15 mouse cellular contexts compared by ENCODE assay signal in the genomic region with DNA sequence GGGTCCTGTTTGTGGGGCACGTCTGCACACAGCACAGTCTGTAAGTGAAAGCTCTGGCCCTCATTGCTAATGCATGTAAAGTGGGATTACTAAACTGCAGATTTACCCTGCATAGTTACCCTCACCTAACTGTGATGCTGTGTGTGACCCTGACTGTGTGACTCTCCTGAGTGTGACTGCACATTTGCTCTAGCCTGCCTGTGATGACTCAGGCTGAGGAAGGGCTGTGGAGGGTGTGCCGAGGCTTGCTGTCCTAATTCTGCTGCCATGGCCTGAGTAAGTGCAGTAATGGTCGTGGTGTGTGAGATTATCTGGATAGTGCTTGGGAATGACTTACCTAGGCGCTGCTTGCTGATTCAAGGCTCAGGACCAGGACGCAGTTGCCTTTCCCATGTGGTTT. TPM values are rescaled to one million over a fixed set of nuclear protein-coding genes. Genes with fewer than 3 reads are reported as not detected.
DNase-seq lines count a peak whose midpoint lies in the region.
"Had no signal": no experiment of that assay in that cellular context is flagged by ENCODE, and none has a peak within 500 bp of the region (broad histone marks: within the 10 kb centered on the region; RNA-seq: fewer than 3 reads in every experiment).

No protein-coding gene starts in this region.

- peak; percentile 38 to 70 for DNase-seq in adrenal gland, adult (ENCODE audit: inconsistent age in 2 of 2, low spot score in 1 of 2)
- DNase-seq in adrenal gland, adult 18-20 months (ENCODE audit: low spot score in 2 of 2): no peak
- DNase-seq in 3T3-L1 (ENCODE audit: low read depth, low spot score): peak; percentile 16
- DNase-seq in adrenal gland, postnatal 10 days: peak; percentile 10
- peak; percentile 35 for DNase-seq in brain, adult 2 months (ENCODE audit: low read depth, low spot score)
- DNase-seq in right cerebral cortex, postnatal 36 days (ENCODE audit: low spot score in 2 of 2): no peak
- DNase-seq in cerebellum, postnatal 4 days (ENCODE audit: low spot score in 2 of 2): no peak
- DNase-seq: cerebellum, adult 11-12 months; cerebellum, adult 9-10 months; cerebellum, postnatal 25 days; gastrocnemius, postnatal 36 days; heart, adult 11 months; heart, postnatal 14 days; kidney, adult 11 months had no signal

RNA-seq across cellular contexts. Expression of a gene that starts 52.2 kb away (rescaled TPM):
- 1 to 10 TPM in 1 of 2 experiments, under 1 TPM in 1; 0.89 to 2.6 TPM for total RNA-seq in adrenal gland, adult 18-20 months (2021)
- 1 to 10 TPM; 1.6 to 1.9 TPM for total RNA-seq in adrenal gland, postnatal 10 days (2021)
- total RNA-seq: hematopoietic stem cell, adult 5-6 weeks had no signal

Comparison
In these comparisons a context has a peak if more than half of its experiments do, and no peak if none do; other contexts are left out.
1. DNase-seq: peak in adrenal gland, adult (2 of 2), 3T3-L1 (single experiment), adrenal gland, postnatal 10 days (single experiment) and brain, adult 2 months (single experiment); none in adrenal gland, adult 18-20 months (0 of 2), right cerebral cortex, postnatal 36 days (0 of 2) and cerebellum, postnatal 4 days (0 of 2).